Mouse (Mus musculus): Measurements from ENCODE around the gene Tmem45a2. TPM values are rescaled to one million over a fixed set of nuclear protein-coding genes. Genes with fewer than 3 reads are reported as not detected.
"Not testable (repeated sequence)": the region's sequence is repeated elsewhere in the genome, so short reads cannot be mapped to it uniquely, and the experiment has no call there.

Gene Tmem45a2
- total RNA-seq (2021), result not detected
- not detected in 2 replicates for polyA plus RNA-seq (2012; rRNA removed)
- long read RNA-seq, result 0 reads

DNA sequence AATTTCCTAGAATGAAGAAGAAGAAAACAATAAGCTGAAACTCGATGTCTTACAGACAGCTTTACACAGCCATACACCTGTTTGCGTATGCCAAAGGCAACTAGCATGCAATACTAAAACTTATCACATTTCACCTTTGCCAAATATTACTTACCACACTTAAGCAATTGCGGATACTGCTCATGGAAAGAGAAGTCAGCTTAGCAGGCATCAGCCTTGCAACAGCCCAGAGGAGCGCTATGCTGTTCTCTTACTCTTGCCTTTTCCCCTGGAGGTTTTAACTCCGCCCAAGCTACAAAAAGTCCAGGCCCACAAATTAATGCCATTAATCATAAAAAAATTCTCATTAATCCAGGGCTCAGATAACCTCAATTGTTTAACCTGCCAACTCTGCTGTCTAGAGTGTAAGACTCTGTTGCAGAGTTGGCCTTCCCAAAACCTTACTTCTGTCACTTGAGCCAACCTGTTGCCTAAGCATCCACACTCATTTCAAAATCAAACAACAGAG, at the start of gene Tmem45a2:
Gene Tmem45a2, minus strand, starts transcription at position 241 of the 508 bp plus-strand sequence.
- DNase-seq, result no peak

DNA sequence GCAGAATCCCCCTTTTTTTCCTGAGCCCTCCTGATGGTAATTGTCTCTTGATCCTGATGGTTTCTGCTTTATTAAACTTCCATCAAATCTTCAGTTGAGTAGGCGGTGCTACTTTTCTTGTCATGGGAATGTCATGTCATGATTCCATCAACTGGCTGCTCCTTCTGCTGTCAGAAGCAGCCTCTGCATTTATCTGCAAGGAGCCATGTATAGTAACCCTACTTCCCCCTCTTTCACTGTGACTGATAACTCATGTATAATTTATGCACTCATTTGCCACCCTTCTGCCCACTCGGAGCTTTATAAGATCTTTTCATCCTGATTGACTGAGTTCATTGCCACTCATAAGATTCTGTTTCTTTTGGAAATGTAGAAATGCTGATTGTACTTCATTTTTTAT, 46.4 kb upstream of the Tmem45a2 start:
- no peak for DNase-seq

DNA sequence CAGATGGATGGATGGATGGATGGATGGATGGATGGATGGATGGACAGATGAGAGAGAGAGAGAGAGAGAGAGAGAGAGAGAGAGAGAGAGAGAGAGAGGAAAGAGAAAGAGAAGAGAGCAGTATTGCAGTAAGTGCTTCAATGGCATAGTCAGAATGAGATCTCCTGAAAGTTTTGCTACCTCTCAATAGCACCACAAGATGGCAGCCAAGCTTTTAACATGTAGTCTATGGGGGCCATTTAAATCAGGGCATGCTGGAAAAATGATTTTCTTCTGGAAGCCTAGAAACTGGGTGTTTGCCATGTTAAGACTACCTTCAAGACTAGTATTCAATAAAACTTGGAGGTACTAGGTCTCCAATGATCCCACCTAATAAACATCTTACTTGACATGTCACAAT, 44.9 kb upstream of the Tmem45a2 start:
- DNase-seq, result no peak

DNA sequence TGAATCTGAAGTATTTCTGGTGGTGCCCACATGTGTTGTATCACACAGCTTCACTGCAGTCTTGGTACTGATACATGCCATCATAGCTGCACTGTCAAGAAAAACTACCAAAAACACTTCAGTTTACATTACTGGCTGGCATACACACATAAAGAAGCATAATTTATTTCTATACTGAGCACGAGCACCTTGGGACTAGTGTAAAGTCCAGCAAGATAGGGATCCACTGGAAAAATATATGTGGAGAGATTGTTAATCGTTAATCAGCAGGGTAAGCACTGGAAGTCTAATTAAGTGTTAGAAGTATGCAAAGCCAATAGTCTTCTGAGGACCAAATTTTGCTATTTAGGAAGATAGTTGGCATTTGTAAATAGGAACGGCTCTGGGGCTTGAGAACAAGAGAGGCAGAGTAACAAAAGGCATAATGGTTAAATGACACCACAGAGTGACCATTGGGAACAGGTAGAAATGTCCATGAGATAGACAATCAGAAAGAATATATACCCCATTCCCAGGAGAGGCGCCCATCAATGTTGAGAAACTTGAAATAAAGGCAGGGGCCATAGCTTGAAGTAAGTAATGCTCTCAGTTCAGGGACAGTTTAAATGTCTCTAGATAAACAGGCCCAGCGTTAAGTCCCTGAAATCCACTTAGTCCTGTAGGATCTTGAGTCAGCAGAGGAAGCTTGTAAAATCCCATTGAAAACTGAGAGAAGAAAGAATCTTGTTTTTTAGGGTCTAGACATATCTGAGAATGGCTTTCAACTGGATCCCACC, 35.2 kb upstream of the Tmem45a2 start:
- no peak for DNase-seq

DNA sequence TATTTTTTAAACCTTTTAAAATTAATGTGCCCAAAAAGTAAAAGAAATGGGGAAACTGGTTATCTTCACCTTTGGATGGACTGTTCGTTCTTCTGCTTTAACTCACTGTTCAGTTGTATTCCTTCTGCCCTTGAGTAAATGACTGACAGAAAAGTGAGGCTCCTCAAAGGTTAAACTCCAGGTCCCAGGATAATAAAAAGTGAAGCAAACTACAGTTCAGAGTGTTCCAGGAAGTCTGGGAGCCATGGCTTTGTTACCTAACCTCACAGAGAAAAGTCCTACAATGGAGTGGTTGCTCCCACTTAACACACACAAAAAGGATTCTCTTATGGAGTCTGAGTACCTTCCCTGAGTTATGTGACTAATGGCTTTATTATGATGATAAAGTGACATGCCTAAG, 30.0 kb upstream of the Tmem45a2 start:
- DNase-seq, result no peak

DNA sequence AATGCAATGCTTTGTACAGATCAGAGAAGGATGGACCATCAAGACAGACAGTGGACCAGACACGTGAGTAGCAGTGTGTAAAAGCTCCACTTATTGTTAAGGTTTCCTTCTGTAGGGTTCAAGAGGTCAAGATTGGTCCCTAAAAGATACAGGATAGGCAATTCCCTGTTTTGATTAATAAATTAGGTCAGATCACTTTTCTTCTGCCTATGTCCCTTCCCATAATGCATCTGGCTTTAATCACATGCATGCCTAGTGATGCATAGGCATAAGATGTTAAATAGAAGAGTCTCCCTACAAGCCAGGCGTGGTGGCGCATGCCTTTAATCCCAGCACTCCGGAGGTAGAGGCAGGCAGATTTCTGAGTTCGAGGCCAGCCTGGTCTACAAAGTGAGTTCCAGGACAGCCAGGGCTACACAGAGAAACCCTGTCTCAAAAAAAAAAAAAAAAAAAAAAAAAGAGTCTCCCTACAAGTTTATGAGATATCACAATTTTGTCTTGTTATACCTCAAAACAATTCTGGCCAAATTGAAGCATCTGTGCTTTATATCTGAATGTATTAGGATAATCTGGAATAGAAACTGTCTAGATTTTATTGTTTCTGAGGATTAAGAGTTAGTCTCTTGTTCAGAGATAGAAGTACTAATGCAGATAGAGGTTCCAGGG, 28.5 kb upstream of the Tmem45a2 start:
- DNase-seq, result no peak

DNA sequence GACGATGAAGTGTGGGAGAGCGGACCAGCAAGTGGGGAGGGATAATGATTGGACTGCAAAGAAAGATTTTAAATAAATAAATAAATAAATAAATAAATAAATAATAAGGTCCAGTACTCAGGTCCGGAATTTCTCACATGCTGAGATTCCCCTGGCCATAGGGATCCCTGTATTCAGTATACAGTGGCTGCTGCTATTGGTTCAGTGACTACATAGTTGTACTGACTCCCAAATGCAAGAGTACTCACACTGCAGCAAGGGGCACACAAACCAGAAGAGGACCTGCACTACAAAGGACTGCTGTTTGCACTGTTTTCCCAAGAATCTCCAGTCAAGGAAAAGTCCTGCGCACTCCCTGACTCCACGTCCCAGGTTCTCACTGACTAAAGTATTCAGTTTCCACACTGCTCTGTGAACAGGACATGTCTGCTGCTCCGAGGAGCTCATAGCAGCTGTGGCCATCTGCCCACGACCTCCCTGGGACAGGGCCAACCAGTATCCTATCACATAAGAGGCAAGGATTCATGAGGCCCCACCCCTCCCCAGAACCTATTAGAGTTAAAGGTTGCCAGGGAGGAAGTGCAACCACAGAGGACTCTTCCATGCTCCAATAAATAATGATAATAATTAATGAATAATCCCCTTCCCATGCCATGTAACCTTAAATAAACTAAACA, 27.4 kb upstream of the Tmem45a2 start:
- no peak for DNase-seq

DNA sequence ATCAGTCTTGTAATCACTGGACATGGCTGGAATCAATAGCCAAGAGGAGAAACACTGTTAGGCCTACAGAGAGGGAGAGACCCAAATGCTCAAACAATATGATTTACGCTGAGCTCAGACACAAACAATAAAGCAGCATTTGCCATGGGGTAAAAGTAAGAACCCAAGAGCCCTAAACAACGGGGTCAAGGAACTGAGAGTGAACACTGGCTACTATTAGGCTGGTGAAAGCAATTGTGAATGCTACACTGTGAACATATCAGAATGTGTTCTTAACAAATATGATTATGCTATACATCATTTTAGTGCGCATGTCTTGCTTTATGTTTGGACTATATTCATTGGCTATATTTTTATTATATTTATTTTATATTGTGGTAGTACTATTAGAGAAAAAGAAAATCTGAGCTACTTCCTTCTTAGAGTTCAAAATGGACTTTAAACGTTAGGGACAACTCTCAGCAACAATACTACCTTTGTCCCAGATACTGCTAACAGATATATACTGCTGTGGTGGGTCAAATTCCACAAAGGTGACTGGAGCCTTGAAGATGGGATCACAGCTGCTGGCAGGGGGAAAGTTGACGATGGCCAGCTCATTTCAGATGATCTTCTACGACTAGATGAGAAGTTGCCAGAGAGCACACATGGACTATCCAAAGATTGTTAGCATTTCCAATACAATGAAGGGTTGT, 21.9 kb upstream of the Tmem45a2 start:
- DNase-seq, result no peak

DNA sequence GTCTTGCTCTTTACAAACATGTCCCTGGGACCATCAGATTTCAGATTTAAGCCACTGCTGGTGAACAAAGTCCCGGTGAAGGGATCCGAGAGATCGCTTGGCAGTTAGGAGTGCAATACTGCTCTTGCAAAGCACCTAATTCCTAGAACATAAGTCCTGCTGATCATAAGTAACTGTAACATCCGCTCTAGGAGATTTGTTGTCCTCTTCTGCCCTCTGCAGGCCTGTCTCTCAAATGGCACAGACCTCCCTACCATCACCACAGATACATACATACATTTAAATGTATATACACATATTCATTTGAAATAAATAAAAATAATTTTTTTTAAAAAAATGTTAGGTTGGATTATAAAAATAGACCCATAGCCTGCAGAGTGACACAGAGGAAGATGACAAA, 21.3 kb upstream of the Tmem45a2 start:
- DNase-seq, result peak; percentile 40

DNA sequence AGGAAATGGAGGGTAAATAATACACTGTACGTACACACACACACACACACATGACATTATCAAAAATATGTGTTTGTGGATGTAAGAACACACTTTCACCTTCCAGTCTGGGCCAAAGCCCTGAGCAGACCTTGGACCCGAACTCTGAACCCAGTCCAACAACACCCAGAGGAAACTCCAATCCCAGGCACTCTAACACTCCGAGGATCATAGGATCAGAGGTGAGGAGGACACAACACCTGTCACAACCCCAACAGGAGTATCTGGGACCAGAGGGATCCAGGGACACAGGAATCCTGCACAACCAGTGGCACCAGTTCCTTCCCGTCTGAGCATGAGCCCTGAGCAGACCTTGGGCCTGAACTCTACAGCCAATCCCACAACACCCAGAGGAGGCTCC, 8.4 kb upstream of the Tmem45a2 start:
- DNase-seq, result no peak

DNA sequence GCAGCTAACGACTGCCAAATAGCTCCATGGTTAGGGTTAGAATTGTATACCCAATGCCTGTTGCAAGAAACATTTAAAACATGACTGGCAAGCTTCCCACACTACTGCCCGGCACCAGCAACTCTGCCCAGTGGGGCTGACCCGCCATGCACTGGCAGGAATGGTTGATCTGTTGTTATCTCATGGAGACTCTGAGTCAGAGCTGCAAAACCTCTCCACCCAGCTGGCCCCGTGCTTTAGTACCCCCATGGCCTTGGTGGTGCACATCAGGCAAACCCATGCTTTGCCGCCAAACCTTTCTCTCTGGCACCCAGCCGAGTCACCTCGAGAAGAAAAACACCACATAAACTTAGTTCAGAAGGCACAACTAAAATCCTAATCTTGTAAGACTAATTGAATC, 4.8 kb upstream of the Tmem45a2 start:
- peak; percentile 74 for DNase-seq

DNA sequence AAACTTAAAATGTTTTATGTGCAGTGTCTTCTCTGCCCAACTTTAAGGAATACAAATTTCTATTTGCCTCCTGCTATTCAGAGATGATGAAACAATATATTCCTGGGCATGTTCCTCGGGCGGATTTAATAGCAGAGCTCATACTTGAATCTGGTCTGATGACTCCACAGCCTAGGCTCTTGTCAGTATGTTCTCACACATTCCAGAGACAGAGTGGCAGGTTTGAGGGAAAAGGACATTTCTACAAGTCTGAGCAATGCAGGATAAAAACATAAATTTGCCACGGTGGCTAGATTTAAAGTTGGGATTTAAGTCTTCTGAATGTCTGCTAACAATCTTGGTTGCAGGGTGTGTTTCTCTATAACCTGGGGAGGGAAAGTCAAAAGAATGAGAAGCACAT, 9.1 kb downstream of the Tmem45a2 start:
- no peak for DNase-seq

DNA sequence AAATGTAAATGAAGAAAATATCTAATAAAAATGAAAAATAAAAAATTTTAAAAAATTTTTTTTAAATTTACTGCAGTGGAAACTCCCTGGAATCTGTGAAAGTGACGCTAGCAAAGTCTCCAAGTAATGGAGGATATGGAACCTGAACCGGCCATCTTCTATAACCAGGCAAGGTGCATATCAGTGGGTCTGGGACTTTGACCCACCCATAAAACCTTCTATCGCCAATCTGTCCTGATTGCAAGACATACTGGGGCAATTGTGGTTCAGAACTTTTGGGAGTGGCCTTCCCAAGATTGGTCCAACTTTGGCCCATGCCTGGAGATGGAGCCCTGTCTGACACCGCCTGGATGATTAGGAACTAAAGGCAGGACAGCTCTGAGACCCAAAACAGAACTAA, 14.2 kb downstream of the Tmem45a2 start:
- DNase-seq, result no peak

DNA sequence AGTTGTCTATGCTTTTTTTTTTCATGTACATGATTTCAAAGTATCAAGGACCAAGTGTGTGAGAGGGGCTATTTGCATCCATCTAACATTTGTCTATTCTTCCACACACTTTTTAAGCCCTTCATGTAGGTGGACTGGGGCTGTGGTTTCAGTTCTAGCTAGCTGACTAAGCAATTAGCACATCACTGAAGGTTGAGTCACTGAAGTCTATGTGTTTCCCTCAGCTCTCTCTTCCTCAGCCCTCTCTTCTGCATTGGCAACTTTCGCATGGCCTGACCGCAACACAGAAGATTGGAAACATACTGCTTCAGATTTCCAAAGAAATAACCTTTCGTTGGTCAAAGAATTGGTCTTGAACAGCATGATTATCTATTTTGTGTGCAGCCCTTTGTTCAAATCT, 21.2 kb downstream of the Tmem45a2 start:
- no peak for DNase-seq

DNA sequence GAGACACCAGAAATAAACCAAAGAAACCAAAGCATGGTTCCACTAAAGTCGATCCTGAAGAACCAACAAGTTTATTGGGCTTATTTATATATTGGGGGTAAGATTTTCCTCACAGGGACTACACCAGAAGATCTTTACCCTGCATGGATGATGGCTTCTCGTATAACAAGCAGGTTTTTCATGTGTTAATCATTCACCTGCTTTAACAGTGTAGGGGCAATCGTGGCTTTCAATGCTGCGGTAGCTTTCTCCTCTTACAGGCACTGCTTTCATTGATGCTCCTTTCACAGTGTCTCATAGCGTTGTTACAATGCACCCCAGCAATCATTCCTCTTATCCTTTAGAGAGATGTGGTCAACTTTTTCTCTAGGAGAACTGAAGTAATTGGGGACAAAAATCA, 32.6 kb downstream of the Tmem45a2 start:
- DNase-seq, result no peak

DNA sequence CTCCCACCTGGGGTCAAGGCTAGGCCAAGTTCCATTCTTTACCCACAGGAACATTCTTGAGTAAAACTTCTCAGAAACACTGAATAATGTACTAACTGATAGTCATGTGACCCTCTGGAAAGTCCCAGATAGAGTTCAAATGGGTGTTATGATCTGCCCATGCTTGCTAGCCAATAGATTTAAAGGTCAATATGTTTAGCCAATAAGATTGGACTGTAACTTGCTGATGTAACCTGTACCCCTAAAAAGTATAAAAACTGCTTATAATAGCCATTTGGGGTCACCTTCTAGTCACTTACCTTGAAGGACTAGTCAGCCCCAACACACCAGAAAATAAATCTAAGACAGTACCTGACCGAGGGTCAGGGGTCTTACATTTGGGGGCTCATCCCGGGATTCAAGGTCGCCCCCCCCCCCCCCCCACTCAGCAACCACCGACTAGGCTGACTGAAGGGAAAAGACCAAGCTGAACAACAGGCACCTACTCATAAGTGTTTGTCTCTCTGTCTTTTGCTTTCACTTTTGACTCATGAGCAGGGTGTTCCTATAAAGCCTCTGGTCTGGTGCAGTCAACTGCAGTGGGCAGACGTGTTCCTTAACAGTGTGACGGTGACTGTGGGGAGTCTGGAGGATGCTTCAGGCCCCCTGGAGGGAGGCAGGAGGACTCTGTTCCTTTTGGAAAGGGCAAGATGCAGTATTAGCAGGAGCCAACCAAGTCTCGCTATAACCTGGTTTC, 40.9 kb downstream of the Tmem45a2 start:
- no peak for DNase-seq

DNA sequence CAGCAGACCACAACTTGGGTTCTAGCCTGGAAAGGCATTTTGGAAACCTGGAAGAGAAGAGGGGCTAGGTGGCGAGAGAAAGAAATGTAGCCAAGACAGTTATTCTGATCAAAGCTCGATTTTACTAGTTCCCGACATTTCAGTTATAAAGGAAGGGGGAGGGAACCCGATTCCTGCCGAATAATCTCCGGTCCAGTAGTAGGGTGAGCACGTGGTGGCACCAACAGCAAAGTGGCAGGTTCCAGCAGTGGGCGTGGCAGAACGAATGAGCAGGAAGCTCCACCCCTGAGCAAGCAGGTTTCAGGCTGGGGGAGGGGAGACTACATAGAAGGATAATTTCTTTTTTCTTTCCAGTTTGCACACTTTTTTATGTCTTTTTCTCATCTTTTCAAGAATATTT, 72.9 kb downstream of the Tmem45a2 start:
- DNase-seq, result not testable (repeated sequence)

Measured in adrenal gland, adult 2 months (tissue).